13 mouse cellular contexts compared by ENCODE assay signal in the genomic region with DNA sequence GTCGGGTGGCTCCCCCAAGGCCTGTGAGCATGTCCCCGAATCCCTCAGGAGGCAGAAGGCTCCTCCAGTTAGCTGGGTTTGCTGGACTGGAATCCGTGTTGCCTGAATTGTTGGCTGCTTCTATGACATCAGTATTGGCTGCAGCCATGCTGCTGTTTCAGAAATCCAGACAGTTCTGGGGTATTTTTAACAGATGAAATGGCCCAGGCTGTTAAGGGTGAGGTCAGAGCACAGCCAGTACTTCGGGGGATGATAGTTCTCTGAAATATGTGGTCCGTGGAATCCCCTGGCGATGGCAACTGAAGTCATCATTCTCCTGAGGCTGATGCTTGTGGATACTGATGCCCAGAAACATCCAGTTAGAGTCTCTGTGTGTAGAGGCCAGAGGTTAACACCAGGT.
A peak's percentile ranks its signal among the peaks of the same experiment; 100 is the strongest.
DNase-seq lines count a peak whose midpoint lies in the region; ATAC-seq and TF ChIP-seq lines count a peak whose summit lies in the region.
"Had no signal": no experiment of that assay in that cellular context is flagged by ENCODE, and none has a peak within 500 bp of the region (broad histone marks: within the 10 kb centered on the region; RNA-seq: fewer than 3 reads in every experiment).

No protein-coding gene starts in this region.

- no peaks in the 10 kb centered on the region for H3K9me3 ChIP-seq in heart, embryonic 10.5 days
- no peaks in the 10 kb centered on the region for H3K9me3 ChIP-seq in limb, embryonic 15.5 days
- H3K9me3 ChIP-seq: forebrain, embryonic 13.5 days; liver, embryonic 12.5 days had no signal

- WGBS in heart, adult 2 months = 61% methylated on average over 6 of the region's 6 CpGs
- WGBS in heart, embryonic 10.5 days = 75% methylated on average over 6 of the region's 6 CpGs
- WGBS in limb, embryonic 15.5 days = 75% methylated on average over 6 of the region's 6 CpGs
- 75% methylated on average over 6 of the region's 6 CpGs for WGBS in kidney, adult 2 months

- no peak for TF ChIP-seq POLR2A in heart, adult 2 months (IDR thresholded peaks at IDR 0.05; ENCODE audit: insufficient read depth, low read depth, low read length)
- TF ChIP-seq POLR2A in kidney, adult 2 months (IDR thresholded peaks at IDR 0.05; ENCODE audit: low read depth, low read length) = no peak

- H3K79me2 ChIP-seq in heart, adult 2 months (replicated peaks; ENCODE audit: control insufficient read depth, insufficient read depth, low read length) = no peaks in the 10 kb centered on the region

- no peaks in the 10 kb centered on the region for H3K27me3 ChIP-seq in heart, adult 2 months (ENCODE audit: control insufficient read depth, insufficient read depth, low read length)
- H3K27me3 ChIP-seq in heart, embryonic 10.5 days (ENCODE audit: insufficient read depth, poor library complexity, severe bottlenecking) = no peaks in the 10 kb centered on the region
- H3K27me3 ChIP-seq in limb, embryonic 15.5 days = no peaks in the 10 kb centered on the region
- no peaks in the 10 kb centered on the region for H3K27me3 ChIP-seq in kidney, adult 2 months (replicated peaks; ENCODE audit: control insufficient read depth, insufficient read depth, low read length)
- H3K27me3 ChIP-seq: forebrain, embryonic 13.5 days; liver, embryonic 12.5 days had no signal

- ATAC-seq in limb, embryonic 15.5 days (ENCODE audit: insufficient number of reproducible peaks, low FRiP score, low TSS enrichment, low read depth) = no peak
- ATAC-seq: forebrain, embryonic 13.5 days; liver, embryonic 12.5 days had no signal

- no peaks in the 10 kb centered on the region for H3K36me3 ChIP-seq in heart, adult 2 months (ENCODE audit: control insufficient read depth, insufficient read depth, low read length)
- H3K36me3 ChIP-seq in heart, embryonic 10.5 days = no peaks in the 10 kb centered on the region
- H3K36me3 ChIP-seq in limb, embryonic 15.5 days = no peaks in the 10 kb centered on the region
- no peaks in the 10 kb centered on the region for H3K36me3 ChIP-seq in kidney, adult 2 months (ENCODE audit: control insufficient read depth, insufficient read depth, low read length)
- H3K36me3 ChIP-seq: liver, embryonic 12.5 days had no signal

- no peak overlapping the region for H3K4me3 ChIP-seq in heart, adult 2 months
- no peak overlapping the region for H3K4me3 ChIP-seq in heart, embryonic 10.5 days
- H3K4me3 ChIP-seq in limb, embryonic 15.5 days = no peak overlapping the region
- no peak overlapping the region for H3K4me3 ChIP-seq in kidney, adult 2 months (ENCODE audit: insufficient read depth, low read depth, low read length)
- H3K4me3 ChIP-seq: forebrain, embryonic 13.5 days; liver, embryonic 12.5 days had no signal

- no peak overlapping the region for H3K27ac ChIP-seq in heart, adult 2 months
- no peak overlapping the region for H3K27ac ChIP-seq in heart, embryonic 10.5 days
- H3K27ac ChIP-seq in limb, embryonic 15.5 days = 0 out of 2 replicates have a peak overlapping the region, but pooled peaks have one; percentile 27
- no peak overlapping the region for H3K27ac ChIP-seq in kidney, adult 2 months (ENCODE audit: insufficient read depth, low read depth, low read length)
- H3K27ac ChIP-seq: forebrain, embryonic 13.5 days; liver, embryonic 12.5 days had no signal

- H3K4me2 ChIP-seq in limb, embryonic 15.5 days = no peak overlapping the region
- H3K4me2 ChIP-seq: forebrain, embryonic 13.5 days; liver, embryonic 12.5 days had no signal

- no peak overlapping the region for H3K9ac ChIP-seq in heart, adult 2 months (ENCODE audit: low read depth, low read length)
- no peak overlapping the region for H3K9ac ChIP-seq in limb, embryonic 15.5 days
- H3K9ac ChIP-seq: forebrain, embryonic 13.5 days; liver, embryonic 12.5 days had no signal

- peak in 1 of 2 experiments; percentile 35 for DNase-seq in heart, adult 2 months
- DNase-seq in heart, embryonic 10.5 days (ENCODE audit: low spot score) = no peak
- peak; percentile 28 to 50 for DNase-seq in heart, adult 9 months (ENCODE audit: low spot score in 2 of 2)
- DNase-seq in embryo, embryonic 9.5 days (ENCODE audit: extremely low spot score) = no peak
- DNase-seq in testis, postnatal 10 days (ENCODE audit: low spot score) = no peak
- DNase-seq in kidney, adult 2 months = no peak
- DNase-seq: cerebellum, postnatal 25 days; kidney, postnatal 10 days; midbrain, embryonic 14.5 days; thymus, postnatal 36 days had no signal

- no peak for TF ChIP-seq CTCF in heart, adult 2 months (IDR thresholded peaks at IDR 0.05)
- TF ChIP-seq CTCF in kidney, adult 2 months (conservative IDR thresholded peaks at IDR 0.05; ENCODE audit: insufficient read depth, insufficient read length, low read depth, low read length) = no peak

- TF ChIP-seq EP300 in heart, adult 2 months (IDR thresholded peaks at IDR 0.05; ENCODE audit: insufficient read depth, low read depth, low read length) = 0 out of 2 replicates have a peak, but pooled peaks have one; percentile 29

- no peaks in the 10 kb centered on the region; the same call in 1 of the 2 replicates for H3K4me1 ChIP-seq in heart, adult 2 months (ENCODE audit: control insufficient read depth, insufficient read depth, low read length)
- H3K4me1 ChIP-seq in heart, embryonic 10.5 days = peaks cover 8% of the 10 kb centered on the region; the same call in 1 of the 2 replicates
- peaks cover 4% of the 10 kb centered on the region; the same call in 1 of the 2 replicates for H3K4me1 ChIP-seq in limb, embryonic 15.5 days
- H3K4me1 ChIP-seq in kidney, adult 2 months (ENCODE audit: control insufficient read depth, insufficient read depth, low read length) = no peaks in the 10 kb centered on the region
- H3K4me1 ChIP-seq: forebrain, embryonic 13.5 days had no signal

- intact Hi-C loops in heart, adult 2 months (cut with DNase I) = no loop called here

Comparison
In these comparisons a context has a peak if more than half of its experiments do, and no peak if none do; other contexts are left out.
1. DNase-seq: peak in heart, adult 9 months (2 of 2); none in heart, embryonic 10.5 days (single experiment), embryo, embryonic 9.5 days (single experiment), testis, postnatal 10 days (single experiment) and kidney, adult 2 months (single experiment).